Mouse (Mus musculus) embryonic facial prominence, embryonic 15.5 days (tissue): ENCODE measurements at regions not wholly inside any gene's neighbourhood (a gene's known extent, or its start where the extent isn't known, plus 50 kb on each side); places are given as distances from the start of the nearest gene placed in this dataset.
"Not testable (repeated sequence)": the region's sequence is repeated elsewhere in the genome, so short reads cannot be mapped to it uniquely, and the experiment has no call there.

Experiments
- ATAC-seq: fragments of 200-750 bp; cut with Nextera tagmentation; 2 replicates; pipeline ENCODE4 v1.8.0; 2017; ENCODE audit warnings: low read depth, moderate TSS enrichment; ENCODE audit not compliant: insufficient number of reproducible peaks, low FRiP score, low TSS enrichment
- H3K27ac ChIP-seq: fragments of 300-500 bp; sonication (generic); replicated peaks from 2 replicates; pipeline ENCODE4 v1.5.1; 2015; ENCODE audit warnings: mild to moderate bottlenecking, inconsistent platforms
- H3K27me3 ChIP-seq: fragments of 300-500 bp; sonication (generic); 2 replicates; pipeline ENCODE4 v1.6.1; 2015; ENCODE audit warnings: inconsistent platforms
- H3K36me3 ChIP-seq: fragments of 300-500 bp; sonication (generic); 2 replicates; pipeline ENCODE4 v1.6.1; 2015; ENCODE audit warnings: mild to moderate bottlenecking, inconsistent platforms
- H3K4me1 ChIP-seq: fragments of 300-500 bp; sonication (generic); 2 replicates; pipeline ENCODE4 v1.6.1; 2015; ENCODE audit warnings: inconsistent platforms
- H3K4me2 ChIP-seq: fragments of 300-500 bp; sonication (generic); replicated peaks from 2 replicates; pipeline ENCODE4 v1.6.1; 2015; ENCODE audit warnings: mild to moderate bottlenecking, inconsistent platforms
- H3K4me3 ChIP-seq: fragments of 300-500 bp; sonication (generic); replicated peaks from 2 replicates; pipeline ENCODE4 v1.5.1; 2015; ENCODE audit warnings: mild to moderate bottlenecking, inconsistent platforms
- H3K9ac ChIP-seq: fragments of 300-500 bp; sonication (generic); 2 replicates; pipeline ENCODE4 v1.6.1; 2015; ENCODE audit warnings: inconsistent platforms
- H3K9me3 ChIP-seq: fragments of 300-500 bp; sonication (generic); replicated peaks from 2 replicates; pipeline ENCODE4 v1.6.1; 2016; ENCODE audit warnings: inconsistent platforms
- WGBS: fragments of 180-500 bp; shearing (Covaris S2); methylation state at CpG from one replicate; pipeline ENCODE4 v1.1.7; 2015; 5-methylcytosine and 5-hydroxymethylcytosine counted together

DNA sequence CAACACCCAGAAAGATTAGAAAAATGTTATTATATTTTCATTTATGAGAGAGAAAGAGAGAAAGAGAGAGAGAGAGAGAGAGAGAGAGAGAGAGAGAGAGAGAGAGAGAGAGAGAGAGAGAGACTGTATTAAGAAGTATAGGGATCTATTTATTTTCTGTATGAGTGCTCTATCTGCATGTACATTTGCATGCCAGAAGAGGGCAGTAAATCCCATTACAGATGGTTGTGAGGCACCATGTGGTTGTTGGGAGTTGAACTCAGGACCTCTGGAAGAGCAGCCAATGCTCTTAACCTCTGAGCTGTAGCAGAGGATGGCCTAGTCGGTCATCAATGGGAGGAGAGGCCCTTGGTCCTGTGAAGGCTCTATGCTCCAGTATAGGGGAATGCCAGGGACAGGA, 91.1 kb downstream of the Mrpl39 start:
- H3K4me3 ChIP-seq, H3K27ac ChIP-seq, H3K9ac ChIP-seq, H3K4me2 ChIP-seq, H3K9me3 ChIP-seq, H3K36me3 ChIP-seq, ATAC-seq, H3K27me3 ChIP-seq, H3K4me1 ChIP-seq: not testable (repeated sequence)
- WGBS = 83% methylated on average over 1 of the region's 1 CpGs

DNA sequence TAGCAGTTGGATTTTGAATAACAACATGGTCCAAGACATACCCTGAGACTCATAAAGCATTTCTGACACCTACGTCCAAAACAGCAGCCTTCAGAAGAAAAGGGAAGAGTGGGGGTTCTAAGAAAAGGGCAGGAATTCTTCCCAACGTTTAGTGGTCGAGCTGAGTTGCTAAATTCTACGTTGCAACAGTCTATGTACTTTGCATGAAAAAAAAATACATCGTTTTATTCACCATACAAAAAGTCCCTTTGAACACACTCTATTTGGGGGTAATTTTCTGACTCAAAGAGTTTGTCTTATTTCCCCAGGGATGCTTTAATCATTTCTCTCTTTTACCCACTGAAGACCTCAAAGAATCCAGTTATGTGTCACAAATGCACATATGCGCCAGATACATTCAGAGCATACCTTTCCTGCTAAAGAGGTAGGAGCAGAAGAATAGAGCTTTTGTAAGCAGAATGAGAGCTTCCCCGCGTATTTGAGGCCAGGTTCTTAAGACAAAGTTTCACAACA, 89.3 kb downstream of the Mrpl39 start:
- ATAC-seq = no peak
- no peaks in the 10 kb centered on the region for H3K4me1 ChIP-seq
- H3K9ac ChIP-seq = no peak overlapping the region
- no peak overlapping the region for H3K4me3 ChIP-seq
- no peaks in the 10 kb centered on the region for H3K36me3 ChIP-seq
- no peak overlapping the region for H3K27ac ChIP-seq
- H3K9me3 ChIP-seq = no peaks in the 10 kb centered on the region
- 43% methylated on average over 8 of the region's 8 CpGs for WGBS
- H3K27me3 ChIP-seq = no peaks in the 10 kb centered on the region
- H3K4me2 ChIP-seq = no peak overlapping the region

DNA sequence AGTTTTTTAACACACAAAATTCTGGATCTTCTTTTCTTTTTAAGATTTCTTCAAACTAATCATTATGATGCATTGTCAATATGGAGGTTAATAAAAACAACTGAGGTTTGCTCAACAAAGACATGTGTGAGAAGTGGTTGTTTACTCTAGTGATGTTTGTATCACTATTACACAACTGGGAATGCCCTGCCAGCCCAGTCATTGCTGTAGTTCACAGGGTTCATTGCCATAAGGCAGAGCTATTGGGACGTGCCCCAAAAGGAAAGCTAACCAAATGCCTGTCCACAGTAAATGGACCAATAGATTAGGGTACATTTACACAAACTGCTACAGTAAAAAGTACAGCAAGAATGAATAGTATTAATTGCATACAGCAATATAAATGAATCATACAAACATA, 84.9 kb downstream of the Mrpl39 start:
- H3K36me3 ChIP-seq = no peaks in the 10 kb centered on the region
- 75% methylated on average over 1 of the region's 1 CpGs for WGBS

DNA sequence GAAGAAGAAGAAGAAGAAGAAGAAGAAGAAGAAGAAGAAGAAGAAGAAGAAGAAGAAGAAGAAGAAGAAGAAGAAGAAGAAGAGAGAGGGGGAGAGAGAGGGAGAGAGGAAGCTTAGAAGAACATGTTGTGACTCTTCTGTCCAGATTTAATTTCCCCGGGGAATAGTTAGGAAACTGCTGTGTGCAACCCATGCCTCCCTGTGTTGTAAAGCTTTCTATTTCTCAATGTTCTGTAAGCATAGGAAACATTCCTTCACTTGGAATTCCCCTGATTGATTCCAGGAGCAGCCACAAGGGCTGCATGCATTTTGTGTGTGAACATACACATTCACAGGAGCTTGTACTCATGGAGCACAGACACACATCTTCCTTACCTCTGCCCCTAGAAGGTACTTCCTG, 81.7 kb downstream of the Mrpl39 start:
- H3K27me3 ChIP-seq = no peaks in the 10 kb centered on the region
- no peaks in the 10 kb centered on the region for H3K36me3 ChIP-seq
- no peak overlapping the region for H3K4me3 ChIP-seq
- no peak for ATAC-seq
- no peak overlapping the region for H3K27ac ChIP-seq
- H3K4me2 ChIP-seq = no peak overlapping the region
- no peaks in the 10 kb centered on the region for H3K9me3 ChIP-seq
- 57% methylated on average over 1 of the region's 1 CpGs for WGBS
- no peaks in the 10 kb centered on the region for H3K4me1 ChIP-seq
- H3K9ac ChIP-seq = no peak overlapping the region

More for the DNA sequence above, 84.9 kb downstream of the Mrpl39 start:
- Histone ChIP-seq H3K4me3 (no peak overlapping the region), H3K4me2 (no peak overlapping the region), H3K27me3 (no peaks in the 10 kb centered on the region), H3K4me1 (no peaks in the 10 kb centered on the region), H3K9ac (no peak overlapping the region), H3K27ac (no peak overlapping the region), H3K9me3 (no peaks in the 10 kb centered on the region)
- no peak for ATAC-seq

DNA sequence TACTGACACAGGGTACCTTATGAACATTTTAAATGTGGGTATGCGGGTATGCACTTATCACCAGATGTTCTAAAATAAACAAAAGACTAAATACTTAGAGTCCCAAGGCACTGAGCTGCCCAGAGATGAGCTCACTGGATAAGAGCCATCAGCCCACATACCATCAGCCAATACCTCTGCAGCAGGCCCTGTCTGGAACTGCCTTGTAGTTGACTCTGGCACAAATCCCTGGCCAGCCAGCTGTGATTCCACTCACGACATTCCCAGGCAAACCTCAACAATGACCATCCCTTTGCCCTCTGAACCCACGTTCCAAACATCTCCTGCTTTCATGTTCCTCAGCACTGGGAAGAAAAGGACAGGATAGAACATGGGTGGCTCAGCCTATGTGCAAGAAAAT, 73.7 kb downstream of the Mrpl39 start:
- no peaks in the 10 kb centered on the region for H3K4me1 ChIP-seq
- no peak overlapping the region for H3K4me3 ChIP-seq
- no peak overlapping the region for H3K27ac ChIP-seq
- no peak overlapping the region for H3K9ac ChIP-seq
- H3K36me3 ChIP-seq = no peaks in the 10 kb centered on the region
- H3K9me3 ChIP-seq = no peaks in the 10 kb centered on the region
- ATAC-seq = no peak
- 57% methylated on average over 3 of the region's 3 CpGs for WGBS
- no peak overlapping the region for H3K4me2 ChIP-seq
- no peaks in the 10 kb centered on the region for H3K27me3 ChIP-seq

DNA sequence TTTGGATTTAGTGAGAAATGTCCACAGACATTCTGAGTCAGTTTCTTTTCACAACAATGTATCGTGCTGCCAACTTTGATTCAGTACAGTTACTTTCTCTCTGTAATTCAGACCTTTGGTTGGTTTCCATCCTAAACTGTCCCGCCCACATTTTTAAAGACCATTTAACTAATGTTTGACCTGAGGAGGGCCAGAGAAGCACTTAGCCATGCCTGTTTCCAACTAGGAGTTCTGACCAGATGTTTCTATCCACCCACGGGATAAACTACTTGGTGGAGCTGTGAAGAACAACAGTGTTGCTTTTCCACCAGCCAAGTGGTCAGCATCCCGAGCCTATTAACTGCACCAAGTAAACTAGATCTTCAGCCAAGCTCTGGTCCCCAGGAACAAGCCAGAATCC, 72.0 kb downstream of the Mrpl39 start:
- WGBS = 82% methylated on average over 4 of the region's 4 CpGs

More for the DNA sequence above, 72.0 kb downstream of the Mrpl39 start:
- no peak overlapping the region for H3K27ac ChIP-seq
- no peak overlapping the region for H3K4me3 ChIP-seq
- H3K4me1 ChIP-seq = no peaks in the 10 kb centered on the region
- H3K36me3 ChIP-seq = no peaks in the 10 kb centered on the region
- no peak for ATAC-seq
- H3K9me3 ChIP-seq = no peaks in the 10 kb centered on the region
- H3K4me2 ChIP-seq = no peak overlapping the region
- H3K27me3 ChIP-seq = no peaks in the 10 kb centered on the region
- H3K9ac ChIP-seq = no peak overlapping the region
